Mouse (Mus musculus) cerebellum, adult 2 months (tissue): ENCODE data around the gene Ints4.

ENCODE experiments used
- CTCF ChIP-seq: fragments of 200-500 bp; IDR thresholded peaks from 2 replicates; pipeline ENCODE4 v1.5.1; 2011; ENCODE audit warnings: low read depth, mild to moderate bottlenecking, control low read depth, low read length, moderate library complexity, borderline replicate concordance; ENCODE audit not compliant: insufficient read depth
- POLR2A ChIP-seq: fragments of 200-500 bp; IDR thresholded peaks from 2 replicates; pipeline ENCODE4 v1.6.1; 2011; ENCODE audit warnings: low read length, control low read depth, borderline replicate concordance; ENCODE audit not compliant: insufficient read depth

- no peak for TF ChIP-seq POLR2A
- no peak for TF ChIP-seq CTCF
Measured at GRCm38 (mm10) chr7:97563576-97563975, 82.8 kb downstream of the Ints4 start.
